Mouse (Mus musculus) spleen, adult 2 months (tissue): ENCODE measurements around the gene Gramd4.

Experiments used
- CTCF ChIP-seq: fragments of 200-500 bp; IDR thresholded peaks from 2 replicates; pipeline ENCODE4 v1.5.1; 2011; ENCODE audit warnings: mild to moderate bottlenecking, inconsistent platforms; ENCODE audit not compliant: insufficient read depth, insufficient read length, insufficient replicate concordance; ENCODE audit errors: extremely low read depth
- POLR2A ChIP-seq: fragments of 200-500 bp; IDR thresholded peaks from 2 replicates; pipeline ENCODE4 v1.6.1; 2011; ENCODE audit warnings: low read depth, low read length, inconsistent platforms

DNA sequence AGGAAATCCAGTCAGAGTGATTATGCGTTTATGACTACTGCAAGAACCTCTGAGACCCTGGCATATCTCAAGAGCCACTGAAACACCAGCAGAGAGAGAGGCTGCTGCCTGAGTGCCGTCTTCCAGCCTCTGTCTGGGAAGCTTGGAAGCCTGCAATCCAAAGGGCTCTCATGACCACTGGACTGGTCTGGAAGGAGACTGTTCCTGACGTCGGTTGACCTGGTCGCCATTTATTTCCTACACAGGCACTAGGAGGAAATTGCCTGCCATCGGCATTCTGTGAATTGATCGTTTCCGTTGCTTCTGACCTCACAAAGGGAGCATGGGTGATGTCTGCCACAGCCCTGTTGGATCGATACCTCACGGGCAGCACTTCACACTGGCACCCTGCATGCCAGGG, 118.7 kb downstream of the Gramd4 start:
- no peak for TF ChIP-seq CTCF
- no peak for TF ChIP-seq POLR2A
